Mouse (Mus musculus): ENCODE measurements around the gene Pth1r.

DNA sequence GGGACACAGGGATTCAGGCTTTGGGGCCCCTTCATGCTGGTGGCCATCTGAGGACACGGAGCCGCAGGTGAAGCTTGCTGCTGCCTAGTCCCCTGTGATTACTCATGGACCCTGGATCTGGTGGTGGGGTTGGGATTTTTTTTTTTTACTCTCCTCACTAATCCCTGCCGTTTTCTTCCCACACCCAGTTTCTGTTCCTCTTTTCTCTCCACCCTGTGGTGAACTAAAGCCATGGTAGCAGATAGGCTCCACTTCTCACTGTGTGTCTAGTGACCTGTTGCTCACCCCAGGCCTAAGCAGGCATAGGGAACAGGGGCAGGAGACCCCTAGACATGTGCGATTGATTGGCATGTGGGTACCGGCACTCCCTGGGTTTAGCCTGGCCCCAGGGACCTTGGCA lies 40.2 kb downstream of the Pth1r start:
- TF ChIP-seq POLR2A (IDR thresholded peaks at IDR 0.05; ENCODE audit: borderline replicate concordance, low read depth, low read length) (no peak), CTCF (IDR thresholded peaks at IDR 0.05; ENCODE audit: low read depth, low read length) (no peak)
